ENCODE assay signal across 20 mouse cellular contexts in the genomic region with DNA sequence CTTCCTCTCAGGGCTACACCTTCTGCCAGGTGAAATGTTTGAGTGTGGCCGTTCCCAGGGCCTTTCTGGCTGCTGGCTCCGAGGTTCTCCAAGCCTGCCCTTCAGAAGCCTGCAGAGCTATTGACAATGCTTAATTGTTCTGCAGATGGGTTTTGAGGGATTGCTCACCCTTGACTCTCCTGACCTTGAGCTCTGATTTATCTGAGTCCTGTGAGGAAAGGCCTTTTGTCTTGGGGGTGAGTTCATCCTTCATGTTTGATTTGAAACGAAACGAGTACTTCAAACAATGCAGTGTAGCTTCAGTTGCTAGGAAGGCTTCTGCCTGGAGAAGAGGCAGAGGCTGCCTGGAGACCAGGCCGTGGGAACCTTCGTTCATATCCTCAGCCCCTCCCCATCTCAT. TPM values are rescaled to one million over a fixed set of nuclear protein-coding genes. Genes with fewer than 3 reads are reported as not detected.
"Had no signal": no experiment of that assay in that cellular context is flagged by ENCODE, and none has a peak within 500 bp of the region (broad histone marks: within the 10 kb centered on the region; RNA-seq: fewer than 3 reads in every experiment).

No protein-coding gene starts in this region.

- H3K4me2 ChIP-seq: kidney, embryonic 15.5 days; limb, embryonic 15.5 days; liver, embryonic 12.5 days; lung, embryonic 14.5 days; neural tube, embryonic 12.5 days had no signal

- DNase-seq: kidney, postnatal 14 days; lung, embryonic 14.5 days; lung, postnatal 10 days; lung, postnatal 4 days; midbrain, embryonic 14.5 days; retina, postnatal 1 day; right cerebral cortex, postnatal 4 days; spleen, adult 18-20 months; thymus, adult 18-20 months; thymus, postnatal 14 days had no signal

- H3K4me3 ChIP-seq: kidney, embryonic 15.5 days; left cerebral cortex, adult 2 months; limb, embryonic 15.5 days; liver, embryonic 12.5 days; midbrain, embryonic 10.5 days; neural tube, embryonic 12.5 days had no signal

- H3K27ac ChIP-seq: kidney, embryonic 15.5 days; left cerebral cortex, adult 2 months; limb, embryonic 15.5 days; liver, embryonic 12.5 days; midbrain, embryonic 10.5 days; neural tube, embryonic 12.5 days had no signal

- ATAC-seq: liver, embryonic 12.5 days had no signal

- H3K9ac ChIP-seq: kidney, embryonic 15.5 days; limb, embryonic 15.5 days; liver, embryonic 12.5 days; lung, embryonic 14.5 days; neural tube, embryonic 12.5 days had no signal

- H3K9me3 ChIP-seq: kidney, embryonic 15.5 days; limb, embryonic 15.5 days; liver, embryonic 12.5 days; midbrain, embryonic 10.5 days; neural tube, embryonic 12.5 days had no signal

- H3K36me3 ChIP-seq: kidney, embryonic 15.5 days; limb, embryonic 15.5 days; liver, embryonic 12.5 days; midbrain, embryonic 10.5 days; neural tube, embryonic 12.5 days had no signal

- H3K4me1 ChIP-seq: kidney, embryonic 15.5 days; limb, embryonic 15.5 days; liver, embryonic 12.5 days; neural tube, embryonic 12.5 days had no signal

- H3K27me3 ChIP-seq: kidney, embryonic 15.5 days; limb, embryonic 15.5 days; liver, embryonic 12.5 days; neural tube, embryonic 12.5 days had no signal

RNA-seq across cellular contexts. Expression of gene Ptpn5, which starts 10.8 kb away (rescaled TPM):
- total RNA-seq: megakaryocyte, adult 5-6 weeks; monocyte, adult 5-6 weeks; neutrophil, adult 5-6 weeks had no signal
- polyA plus RNA-seq: liver, embryonic 12.5 days; liver, embryonic 16.5 days had no signal
